Mouse (Mus musculus): ENCODE data around the gene Tob2. TPM values are rescaled to one million over a fixed set of nuclear protein-coding genes. Genes with fewer than 3 reads are reported as not detected.

Tob2 gene
- total and polyA plus RNA-seq, 3 experiments: 5.6 to 25.3 (median 22.0) TPM

GRCm38 (mm10) chr15:81886795-81887550 lies 28.4 kb upstream of the Tob2 start:
- H3K4me3 ChIP-seq (replicated peaks in 1 of 3; ENCODE audit: low read depth in 2 of 3, low read length in 2 of 3, poor library complexity in 1 of 3): no peak overlapping the region
- peaks cover 25% of the 10 kb centered on the region for H3K79me2 ChIP-seq (replicated peaks; ENCODE audit: control insufficient read depth, extremely low read depth, insufficient read depth, poor library complexity, severe bottlenecking)
- dilution Hi-C loops (cut with MboI; ENCODE audit: extremely low pct_ligation_motif_present, extremely low pct_unique_long_range_greater_than_20kb, low sequenced_read_pairs) (no loop called here), in situ Hi-C loops (cut with MboI; ENCODE audit: low pct_ligation_motif_present, low pct_unique_long_range_greater_than_20kb, low sequenced_read_pairs) (no loop called here)
- no peaks in the 10 kb centered on the region for H3K27me3 ChIP-seq (replicated peaks)
- peaks cover 0 to 22% of the 10 kb centered on the region in 2 experiments; a peak in 3 of 4 replicates for H3K4me1 ChIP-seq (ENCODE audit: control insufficient read depth in 1 of 2, insufficient read depth in 2 of 2)
- TF ChIP-seq CHD1 (IDR thresholded peaks at IDR 0.05; ENCODE audit: low read depth, low read length) (no peak), UBTF (IDR thresholded peaks at IDR 0.05; ENCODE audit: low read depth, low read length) (no peak), POLR2AphosphoS2 (IDR thresholded peaks at IDR 0.05; ENCODE audit: low read depth, low read length) (no peak), CHD2 (IDR thresholded peaks at IDR 0.05; ENCODE audit: low read length) (no peak), BHLHE40 (IDR thresholded peaks at IDR 0.05; ENCODE audit: low read depth, low read length) (no peak), RCOR1 (conservative IDR thresholded peaks at IDR 0.05; ENCODE audit: low read depth, low read length) (no peak), NRF1 (IDR thresholded peaks at IDR 0.05; ENCODE audit: low read depth, low read length) (no peak), JUN (IDR thresholded peaks at IDR 0.05; ENCODE audit: insufficient read depth, low read depth, low read length) (no peak)
- H3K9ac ChIP-seq (ENCODE audit: insufficient read depth, low read depth): no peak overlapping the region
- no peak for DNase-seq (ENCODE audit: extremely low read depth)
- H3K36me3 ChIP-seq (replicated peaks in 1 of 2; ENCODE audit: control insufficient read depth in 1 of 2, insufficient read depth in 1 of 2, low read length in 1 of 2): peaks cover 34 to 79% of the 10 kb centered on the region in 2 experiments
- H3K4me2 ChIP-seq (ENCODE audit: insufficient read depth, low read depth, poor library complexity, severe bottlenecking): no peak overlapping the region
- H3K9me3 ChIP-seq (replicated peaks; ENCODE audit: low read length): no peaks in the 10 kb centered on the region
- H3K27ac ChIP-seq (ENCODE audit: insufficient read depth, low read depth): no peak overlapping the region

- no peak overlapping the region for H3K9ac ChIP-seq (ENCODE audit: insufficient read depth, low read depth)
- peaks cover 34% of the 10 kb centered on the region for H3K79me2 ChIP-seq (replicated peaks; ENCODE audit: control insufficient read depth, extremely low read depth, insufficient read depth, poor library complexity, severe bottlenecking)
- DNase-seq (ENCODE audit: extremely low read depth): no peak
- H3K4me3 ChIP-seq (replicated peaks in 1 of 3; ENCODE audit: low read depth in 2 of 3, low read length in 2 of 3, poor library complexity in 1 of 3): no peak overlapping the region
- dilution Hi-C loops (cut with MboI; ENCODE audit: extremely low pct_ligation_motif_present, extremely low pct_unique_long_range_greater_than_20kb, low sequenced_read_pairs): no loop called here
- TF ChIP-seq JUND (conservative IDR thresholded peaks at IDR 0.05; ENCODE audit: low read depth, low read length): no peak
- no peak for TF ChIP-seq BHLHE40 (IDR thresholded peaks at IDR 0.05; ENCODE audit: low read depth, low read length)
- no peak for TF ChIP-seq RCOR1 (conservative IDR thresholded peaks at IDR 0.05; ENCODE audit: low read depth, low read length)
- TF ChIP-seq MYC (IDR thresholded peaks at IDR 0.05; ENCODE audit: low read depth, low read length): no peak
- no peak for TF ChIP-seq CHD2 (IDR thresholded peaks at IDR 0.05; ENCODE audit: low read length)
- no peak for TF ChIP-seq RAD21 (IDR thresholded peaks at IDR 0.05; ENCODE audit: low read depth, low read length)
- no peak for TF ChIP-seq ELF1 (IDR thresholded peaks at IDR 0.05; ENCODE audit: low read depth, low read length)
- H3K9me3 ChIP-seq (replicated peaks; ENCODE audit: low read length): no peaks in the 10 kb centered on the region
- H3K27me3 ChIP-seq (replicated peaks): no peaks in the 10 kb centered on the region
- peaks cover 5 to 24% of the 10 kb centered on the region in 2 experiments for H3K4me1 ChIP-seq (ENCODE audit: control insufficient read depth in 1 of 2, insufficient read depth in 2 of 2)
- in situ Hi-C loops (cut with MboI; ENCODE audit: low pct_ligation_motif_present, low pct_unique_long_range_greater_than_20kb, low sequenced_read_pairs): no loop called here
- H3K36me3 ChIP-seq (replicated peaks in 1 of 2; ENCODE audit: control insufficient read depth in 1 of 2, insufficient read depth in 1 of 2, low read length in 1 of 2): peaks cover 28 to 77% of the 10 kb centered on the region in 2 experiments
- no peak overlapping the region for H3K27ac ChIP-seq (ENCODE audit: insufficient read depth, low read depth)
- H3K4me2 ChIP-seq (ENCODE audit: insufficient read depth, low read depth, poor library complexity, severe bottlenecking): no peak overlapping the region
These were observed 26.9 kb upstream of the Tob2 start for GRCm38 (mm10) chr15:81885418-81885934.

Measured in CH12.LX (cell line).